Mouse (Mus musculus) T-helper 17 cell (primary cell): ENCODE results near the gene Golga7b.

Experiments used
- in situ Hi-C, 2 experiments: fragments of 300-600 bp; cut with MboI, MseI; formaldehyde crosslinking; loops; 1 replicate in 1 of 2; 2 replicates in 1 of 2; pipeline ENCODE4 v1.15.1; 2025; ENCODE audit warnings: high pct_unique_total_duplicates in 2 of 2

Gene Golga7b

DNA sequence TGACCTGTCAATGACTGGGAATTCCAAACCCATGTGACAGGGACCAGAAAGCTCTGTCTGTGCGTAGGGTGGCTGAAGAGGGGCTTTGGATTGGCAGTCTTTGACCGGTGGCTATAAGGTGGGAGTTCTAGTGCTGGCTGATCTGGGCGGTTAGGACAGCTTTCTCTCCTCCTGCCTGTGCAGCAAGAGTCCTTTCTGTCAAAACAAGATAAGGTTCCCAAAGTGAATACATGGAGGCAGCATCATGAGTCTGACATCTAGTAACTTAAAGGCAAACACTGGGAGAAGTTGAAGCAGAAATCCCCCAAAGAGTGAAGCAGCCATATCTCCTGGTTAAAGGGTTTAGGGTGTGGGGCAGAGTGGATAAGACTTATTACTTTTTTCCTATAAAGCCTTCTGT is at the start of gene Golga7b:
Gene Golga7b, plus strand, starts transcription at position 56 of the 400 bp plus-strand sequence.
- in situ Hi-C loops: no loop called here

- in situ Hi-C loops: loop anchor here in 1 of 2 experiments (5.0 kb wide), 1 partner anchor 74 kb away; no protein-coding TSS in a partner anchor
Observed at GRCm38 (mm10) chr19:42198026-42198425, 49.3 kb upstream of the Golga7b start.

- in situ Hi-C loops: no loop called here
Observed at GRCm38 (mm10) chr19:42201696-42202381, 45.5 kb upstream of the Golga7b start, which contains the start of gene Sfrp5. Gene Sfrp5, minus strand, starts transcription at chr19:42202252.

GRCm38 (mm10) chr19:42202467-42202866 is 44.9 kb upstream of the Golga7b start:
- in situ Hi-C loops: no loop called here

DNA sequence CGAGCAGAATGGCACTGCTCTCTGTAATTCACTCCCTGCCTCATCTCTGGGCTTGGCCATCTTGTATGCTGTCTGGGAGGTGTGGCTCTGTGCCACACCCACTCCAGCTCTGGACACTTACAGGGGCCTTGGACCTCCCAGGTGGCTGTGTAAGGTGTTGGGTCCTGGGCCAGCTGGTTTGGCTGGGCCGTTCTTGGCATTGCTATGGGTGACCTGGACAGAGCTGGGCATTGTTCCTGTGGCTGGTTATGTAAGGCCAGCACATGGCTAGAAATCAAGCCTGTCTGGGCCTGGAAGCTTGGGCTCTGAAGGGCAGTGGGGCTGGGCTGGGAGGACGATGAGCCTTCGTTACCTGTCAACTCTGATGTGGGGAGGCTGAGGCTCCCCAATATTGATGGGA is 43.1 kb upstream of the Golga7b start:
- in situ Hi-C loops: no loop called here

DNA sequence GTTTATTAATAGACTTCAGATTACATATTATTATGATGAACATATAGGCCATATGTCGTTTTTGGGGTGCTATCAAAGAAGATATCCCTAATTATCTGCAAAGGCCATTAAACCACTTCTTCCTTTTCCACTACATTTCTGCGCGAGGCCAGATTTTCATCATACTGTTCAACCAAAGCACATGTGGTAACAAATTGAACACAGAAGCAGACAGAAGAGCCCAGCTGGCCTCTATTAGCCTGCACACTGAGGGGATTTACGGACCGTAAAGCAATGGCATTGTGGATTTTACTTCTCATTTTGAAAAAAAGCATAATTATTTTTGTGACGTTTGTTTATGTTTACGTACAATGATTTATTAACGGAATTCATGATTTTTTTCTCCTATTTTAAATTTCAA is 42.2 kb upstream of the Golga7b start:
- in situ Hi-C loops: no loop called here

GRCm38 (mm10) chr19:42209485-42209884 is 37.9 kb upstream of the Golga7b start:
- in situ Hi-C loops: no loop called here

- in situ Hi-C loops: no loop called here
Observed at GRCm38 (mm10) chr19:42209976-42210375, 37.4 kb upstream of the Golga7b start.

- in situ Hi-C loops: no loop called here
Observed at GRCm38 (mm10) chr19:42211936-42212335, 35.4 kb upstream of the Golga7b start.

- in situ Hi-C loops: no loop called here
Observed at GRCm38 (mm10) chr19:42214601-42215000, 32.8 kb upstream of the Golga7b start.

GRCm38 (mm10) chr19:42216699-42217373 is 30.5 kb upstream of the Golga7b start:
- in situ Hi-C loops: loop anchor here in 1 of 2 experiments (5.0 kb wide), 1 partner anchor 55 kb away; no protein-coding TSS in a partner anchor

DNA sequence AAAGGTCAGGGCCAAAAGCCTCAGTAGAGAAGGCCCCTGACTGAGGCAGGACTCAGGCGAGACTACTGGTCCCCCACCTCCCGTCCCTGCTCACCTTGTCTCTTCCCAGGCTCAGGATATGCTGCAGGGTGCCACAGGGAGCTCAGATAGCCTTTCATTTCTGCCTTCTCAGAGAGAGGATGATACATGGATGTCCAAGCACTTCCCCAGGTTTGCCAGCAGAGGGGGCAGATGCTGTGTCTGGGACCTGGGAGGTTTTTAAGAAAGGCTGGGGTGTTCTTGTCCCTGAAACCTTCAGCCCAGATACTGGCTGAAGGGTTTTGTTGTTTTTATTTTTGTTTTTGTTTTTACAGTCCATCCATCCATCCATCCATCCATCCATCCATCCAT is 30.0 kb upstream of the Golga7b start:
- in situ Hi-C loops: loop anchor here in 1 of 2 experiments (5.0 kb wide), 1 partner anchor 55 kb away; no protein-coding TSS in a partner anchor

DNA sequence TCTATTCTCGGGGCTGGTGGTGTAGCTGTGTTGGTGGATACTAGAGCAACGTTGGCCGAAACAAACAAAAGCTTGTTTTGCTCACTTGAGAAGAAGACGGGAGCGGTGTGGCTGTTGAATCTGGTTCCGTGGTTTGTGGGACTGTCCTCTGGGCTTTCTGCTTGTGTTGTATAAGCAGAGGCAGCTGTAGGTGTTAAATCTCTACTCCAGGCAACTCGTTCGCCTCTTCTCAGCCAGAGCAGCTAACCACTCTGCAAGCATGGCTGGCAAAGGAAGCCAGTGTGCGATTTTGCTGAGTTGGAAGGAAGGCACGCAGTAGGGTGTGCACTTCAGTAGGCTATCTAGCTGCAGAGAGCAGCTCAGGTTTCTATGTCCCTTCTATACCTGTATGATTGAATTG is 20.9 kb upstream of the Golga7b start:
- in situ Hi-C loops: no loop called here

DNA sequence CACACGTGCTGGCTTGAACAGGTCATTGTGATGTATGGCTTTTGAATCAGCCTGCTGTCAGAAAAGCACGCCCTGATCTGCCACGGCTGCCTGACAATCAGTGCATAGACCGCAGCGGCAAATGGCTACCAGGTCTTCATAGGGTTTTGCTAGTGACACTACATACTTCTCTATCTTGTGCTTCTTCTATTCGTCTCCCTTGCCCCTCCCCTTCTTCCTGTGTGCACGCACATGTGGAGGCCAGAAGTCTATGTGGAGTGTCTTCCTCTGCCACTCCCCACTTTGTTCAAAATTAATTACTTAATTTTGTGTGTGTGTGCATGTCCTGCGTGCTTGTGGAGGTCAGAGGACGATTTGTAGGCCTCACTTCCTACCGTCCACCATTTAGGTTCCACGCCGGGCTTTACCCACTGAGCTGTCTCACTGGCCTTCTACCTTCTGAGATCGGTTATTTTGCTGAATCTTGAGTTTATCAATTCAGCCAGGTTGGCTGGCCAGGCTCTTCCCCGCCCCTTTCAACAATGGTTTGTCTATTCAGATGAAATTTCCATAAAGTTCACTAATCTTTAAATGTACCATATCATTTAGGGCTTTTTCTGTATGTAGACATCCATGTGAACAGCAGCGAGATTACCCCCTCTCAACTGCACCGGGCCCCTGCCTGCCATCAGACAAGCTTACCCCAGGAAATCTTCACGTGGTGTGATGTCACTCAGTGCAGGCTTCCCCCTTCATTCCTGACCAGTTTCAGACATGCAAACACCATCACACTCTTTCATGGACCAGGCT is 17.7 kb upstream of the Golga7b start:
- in situ Hi-C loops: loop anchor here in 1 of 2 experiments (10.0 kb wide), 1 partner anchor 1135 kb away; no protein-coding TSS in a partner anchor

- in situ Hi-C loops: loop anchor here in 1 of 2 experiments (10.0 kb wide), 1 partner anchor 1135 kb away; no protein-coding TSS in a partner anchor
Observed at GRCm38 (mm10) chr19:42230288-42230568, 17.1 kb upstream of the Golga7b start.

GRCm38 (mm10) chr19:42230986-42231385 is 16.4 kb upstream of the Golga7b start:
- in situ Hi-C loops: loop anchor here in 1 of 2 experiments (10.0 kb wide), 1 partner anchor 1134 kb away; no protein-coding TSS in a partner anchor

GRCm38 (mm10) chr19:42237602-42238340 is 9.6 kb upstream of the Golga7b start:
- in situ Hi-C loops: loop anchor here in 1 of 2 experiments (10.0 kb wide), 1 partner anchor 1127 kb away; no protein-coding TSS in a partner anchor

DNA sequence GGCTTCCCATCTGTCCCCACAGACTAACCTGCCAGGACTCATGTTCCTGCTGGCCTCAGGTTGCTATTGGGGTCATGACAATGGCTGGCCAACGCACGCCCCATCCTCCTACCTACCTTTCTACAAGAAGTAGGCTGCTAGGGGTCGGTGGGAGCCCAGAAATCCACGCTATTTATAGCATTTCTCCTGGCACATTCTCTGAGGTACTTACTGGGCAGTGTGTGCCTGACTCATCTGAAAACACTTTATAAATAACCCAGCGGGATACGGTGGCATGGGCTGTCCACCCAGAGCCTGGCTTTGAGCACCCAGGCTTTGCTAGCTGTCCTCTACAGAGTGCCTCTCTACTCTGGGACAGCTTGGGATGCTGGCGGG is 9.0 kb upstream of the Golga7b start:
- in situ Hi-C loops: loop anchor here in 1 of 2 experiments (10.0 kb wide), 1 partner anchor 1126 kb away; no protein-coding TSS in a partner anchor

- in situ Hi-C loops: no loop called here
Observed at GRCm38 (mm10) chr19:42240881-42241280, 6.5 kb upstream of the Golga7b start.

GRCm38 (mm10) chr19:42243401-42243800 is 4.0 kb upstream of the Golga7b start:
- in situ Hi-C loops: no loop called here

DNA sequence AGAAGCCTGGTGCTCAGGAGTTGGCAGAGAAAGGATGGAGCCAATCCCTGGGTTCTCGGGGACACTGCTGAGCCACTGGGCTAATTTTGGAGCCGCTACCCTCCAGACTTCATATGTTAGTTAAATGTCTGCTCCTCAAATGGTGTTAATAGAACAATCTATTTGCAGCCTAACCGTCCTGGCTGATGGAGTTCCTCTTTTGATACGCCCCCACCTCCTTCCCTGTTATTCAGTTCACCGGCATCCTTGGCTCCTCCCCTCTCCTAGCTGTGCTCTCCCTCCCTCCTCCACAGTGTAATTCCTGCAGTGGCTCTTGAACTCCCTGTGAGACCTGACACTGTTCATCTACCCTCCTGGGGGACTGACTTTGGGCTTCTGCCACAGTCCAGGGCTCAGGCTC is 748 bp upstream of the Golga7b start:
- in situ Hi-C loops: no loop called here
